ENCODE assay signal across 9 mouse cellular contexts in the genomic region with DNA sequence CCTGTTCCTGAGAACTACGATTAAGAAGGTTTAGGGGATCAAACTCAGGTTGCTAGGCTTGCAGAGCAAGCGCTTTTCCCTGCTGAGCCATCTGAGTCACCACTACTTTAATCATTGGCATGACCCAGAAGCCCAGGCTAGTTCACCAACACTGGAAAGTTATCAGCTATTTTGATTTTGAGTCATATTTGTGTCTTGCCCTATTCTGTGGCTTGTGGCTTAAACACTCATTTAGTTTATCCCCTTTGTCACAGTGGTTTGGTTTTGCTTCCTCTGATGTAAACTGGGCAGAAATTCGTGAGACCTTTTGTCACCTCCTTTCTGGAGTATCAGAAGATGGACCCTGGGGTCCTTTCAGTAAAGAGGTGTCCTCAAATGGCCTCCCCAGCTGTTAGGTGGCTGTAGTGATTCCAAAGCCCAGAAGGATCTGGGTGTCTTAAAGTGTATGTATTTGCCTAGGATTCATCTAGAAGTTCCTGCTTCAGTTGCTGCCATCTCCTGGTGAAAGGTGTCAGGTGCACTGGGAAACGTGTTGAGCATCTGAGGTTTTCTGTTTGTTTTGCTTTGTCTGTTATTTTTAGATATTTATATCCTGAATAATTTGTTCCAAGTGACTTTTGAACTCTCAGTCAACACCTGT. TPM values are rescaled to one million over a fixed set of nuclear protein-coding genes. Genes with fewer than 3 reads are reported as not detected.
DNase-seq lines count a peak whose midpoint lies in the region; ATAC-seq lines count a peak whose summit lies in the region.
"Had no signal": no experiment of that assay in that cellular context is flagged by ENCODE, and none has a peak within 500 bp of the region (broad histone marks: within the 10 kb centered on the region; RNA-seq: fewer than 3 reads in every experiment).

No protein-coding gene starts in this region.

- intact Hi-C loops in left cerebral cortex, postnatal 10 days (cut with DNase I): loop anchor here (5.0 kb wide), 1 partner anchor 162 kb away; no protein-coding TSS in a partner anchor
- intact Hi-C loops in left cerebral cortex, postnatal 25 days (cut with DNase I): loop anchor here (1.0 kb wide), 2 partner anchors 102 to 163 kb away; no protein-coding TSS in a partner anchor

- DNase-seq in forebrain, embryonic 14.5 days (ENCODE audit: low spot score): peak; percentile 59
- no peak for DNase-seq in forebrain, embryonic 10.5 days (ENCODE audit: extremely low spot score, low spot score)
- DNase-seq in left cerebral cortex, postnatal 10 days (ENCODE audit: extremely low spot score in 1 of 2, low spot score in 2 of 2): peak; percentile 28 to 44
- DNase-seq in left cerebral cortex, adult 11 months (ENCODE audit: low spot score): no peak
- DNase-seq in R1 (ENCODE audit: low read depth, low spot score): peak; percentile 34
- DNase-seq in left cerebral cortex, postnatal 25 days (ENCODE audit: low spot score in 2 of 2): peak; percentile 25 to 70
- no peak for DNase-seq in spleen, adult 12 weeks (ENCODE audit: low spot score)

- no peaks in the 10 kb centered on the region for H3K4me1 ChIP-seq in forebrain, embryonic 14.5 days (ENCODE audit: control insufficient read depth, insufficient read depth, low read length)
- no peaks in the 10 kb centered on the region for H3K4me1 ChIP-seq in forebrain, embryonic 10.5 days
- H3K4me1 ChIP-seq: neural tube, embryonic 15.5 days had no signal

- H3K4me2 ChIP-seq in forebrain, embryonic 14.5 days (ENCODE audit: low read length): no peak overlapping the region
- H3K4me2 ChIP-seq: neural tube, embryonic 15.5 days had no signal

- 62% methylated on average over 4 of the region's 4 CpGs for whole genome bisulfite sequencing in forebrain, embryonic 14.5 days
- 63% methylated on average over 4 of the region's 4 CpGs for WGBS in forebrain, embryonic 10.5 days

- H3K27me3 ChIP-seq in forebrain, embryonic 14.5 days (replicated peaks; ENCODE audit: control insufficient read depth, insufficient read depth, low read length): no peaks in the 10 kb centered on the region
- H3K27me3 ChIP-seq in forebrain, embryonic 10.5 days (ENCODE audit: poor library complexity, severe bottlenecking): no peaks in the 10 kb centered on the region
- H3K27me3 ChIP-seq: neural tube, embryonic 15.5 days had no signal

- no peak overlapping the region for H3K27ac ChIP-seq in forebrain, embryonic 14.5 days (ENCODE audit: low read depth, low read length)
- H3K27ac ChIP-seq in forebrain, embryonic 10.5 days: no peak overlapping the region
- H3K27ac ChIP-seq: neural tube, embryonic 15.5 days had no signal

- no peak overlapping the region for H3K4me3 ChIP-seq in forebrain, embryonic 14.5 days (ENCODE audit: low read depth, low read length)
- H3K4me3 ChIP-seq in forebrain, embryonic 10.5 days: no peak overlapping the region
- H3K4me3 ChIP-seq: neural tube, embryonic 15.5 days had no signal

- H3K9ac ChIP-seq in forebrain, embryonic 14.5 days (ENCODE audit: low read length): no peak overlapping the region
- H3K9ac ChIP-seq: neural tube, embryonic 15.5 days had no signal

- 0 out of 2 replicates have a peak, but pooled peaks have one; percentile 32 for ATAC-seq in forebrain, embryonic 14.5 days
- no peak for ATAC-seq in activated CD4-positive, CD25-positive, alpha-beta regulatory T cell, adult 4 months

- H3K9me3 ChIP-seq in forebrain, embryonic 14.5 days (replicated peaks; ENCODE audit: control insufficient read depth, low read length): no peaks in the 10 kb centered on the region
- H3K9me3 ChIP-seq in forebrain, embryonic 10.5 days: no peaks in the 10 kb centered on the region
- H3K9me3 ChIP-seq: neural tube, embryonic 15.5 days had no signal

- no peaks in the 10 kb centered on the region for H3K36me3 ChIP-seq in forebrain, embryonic 14.5 days (ENCODE audit: control insufficient read depth, insufficient read depth, low read length)
- no peaks in the 10 kb centered on the region for H3K36me3 ChIP-seq in forebrain, embryonic 10.5 days (replicated peaks)
- H3K36me3 ChIP-seq: neural tube, embryonic 15.5 days had no signal

RNA-seq across cellular contexts. Expression of a gene that starts 20.3 kb away (rescaled TPM):
- 0.52 and 0.94 TPM in 2 replicates for polyA plus RNA-seq in forebrain, embryonic 14.5 days (2014; fragmentation: Nextera tagmentation; extraction: Ambion mirVana)
- 0.11 and 0.28 TPM in 2 replicates for polyA plus RNA-seq in forebrain, embryonic 10.5 days (2016; fragmentation: Nextera tagmentation; extraction: Ambion mirVana)
- total RNA-seq in left cerebral cortex, postnatal 10 days (2021): 10 to 100 TPM; 33.5 to 46.8 TPM
- 100 to 1,000 TPM in 1 of 2 experiments, 10 to 100 TPM in 1; 65.6 to 135 TPM for total RNA-seq in left cerebral cortex, postnatal 25 days (2021)
- under 1 TPM in 1 of 2 experiments, not detected in 1; 0.18 TPM for polyA plus RNA-seq in activated CD4-positive, CD25-positive, alpha-beta regulatory T cell, adult 4 months (2017; shearing (Covaris generic))

Comparison
In these comparisons a context has a peak if more than half of its experiments do, and no peak if none do; other contexts are left out.
1. DNase-seq: peak in forebrain, embryonic 14.5 days (single experiment), left cerebral cortex, postnatal 10 days (2 of 2), R1 (single experiment) and left cerebral cortex, postnatal 25 days (2 of 2); none in forebrain, embryonic 10.5 days (single experiment), left cerebral cortex, adult 11 months (single experiment) and spleen, adult 12 weeks (single experiment).